Mouse (Mus musculus): ENCODE measurements around the gene Tnfrsf17.
"Not testable (repeated sequence)": the region's sequence is repeated elsewhere in the genome, so short reads cannot be mapped to it uniquely, and the experiment has no call there.

Gene Tnfrsf17

GRCm38 (mm10) chr16:11313512-11313911 lies at the start of gene Tnfrsf17:
Gene Tnfrsf17 (plus strand): TSS chr16:11313812.
- Histone ChIP-seq H3K36me3 (ENCODE audit: control insufficient read depth, insufficient read depth, low read length, poor library complexity, severe bottlenecking) (no peaks in the 10 kb centered on the region), H3K27me3 (ENCODE audit: control insufficient read depth, insufficient read depth, low read length, poor library complexity, severe bottlenecking) (no peaks in the 10 kb centered on the region)
- no peak for DNase-seq (ENCODE audit: low read depth, low spot score)

GRCm38 (mm10) chr16:11266556-11266955 lies 47.1 kb upstream of the Tnfrsf17 start:
- Histone ChIP-seq H3K36me3 (ENCODE audit: control insufficient read depth, insufficient read depth, low read length, poor library complexity, severe bottlenecking) (no peaks in the 10 kb centered on the region), H3K27me3 (ENCODE audit: control insufficient read depth, insufficient read depth, low read length, poor library complexity, severe bottlenecking) (no peaks in the 10 kb centered on the region; the same call in 1 of the 2 replicates)
- DNase-seq (ENCODE audit: low read depth, low spot score) = no peak

- no peak for DNase-seq (ENCODE audit: low read depth, low spot score)
- H3K27me3 ChIP-seq (ENCODE audit: control insufficient read depth, insufficient read depth, low read length, poor library complexity, severe bottlenecking) = no peaks in the 10 kb centered on the region; the same call in 1 of the 2 replicates
- no peaks in the 10 kb centered on the region for H3K36me3 ChIP-seq (ENCODE audit: control insufficient read depth, insufficient read depth, low read length, poor library complexity, severe bottlenecking)
Measured at GRCm38 (mm10) chr16:11269808-11270207, 43.8 kb upstream of the Tnfrsf17 start.

GRCm38 (mm10) chr16:11270642-11271041 lies 43.0 kb upstream of the Tnfrsf17 start:
- DNase-seq (ENCODE audit: low read depth, low spot score) = no peak
- Histone ChIP-seq H3K27me3 (ENCODE audit: control insufficient read depth, insufficient read depth, low read length, poor library complexity, severe bottlenecking) (no peaks in the 10 kb centered on the region; the same call in 1 of the 2 replicates), H3K36me3 (ENCODE audit: control insufficient read depth, insufficient read depth, low read length, poor library complexity, severe bottlenecking) (no peaks in the 10 kb centered on the region)

- H3K27me3 ChIP-seq (ENCODE audit: control insufficient read depth, insufficient read depth, low read length, poor library complexity, severe bottlenecking) = no peaks in the 10 kb centered on the region; the same call in 1 of the 2 replicates
- DNase-seq (ENCODE audit: low read depth, low spot score) = no peak
- H3K36me3 ChIP-seq (ENCODE audit: control insufficient read depth, insufficient read depth, low read length, poor library complexity, severe bottlenecking) = no peaks in the 10 kb centered on the region
Measured at GRCm38 (mm10) chr16:11271073-11271472, 42.5 kb upstream of the Tnfrsf17 start.

GRCm38 (mm10) chr16:11276888-11277287 lies 36.7 kb upstream of the Tnfrsf17 start:
- DNase-seq (ENCODE audit: low read depth, low spot score) = no peak
- Histone ChIP-seq H3K36me3 (ENCODE audit: control insufficient read depth, insufficient read depth, low read length, poor library complexity, severe bottlenecking) (no peaks in the 10 kb centered on the region), H3K27me3 (ENCODE audit: control insufficient read depth, insufficient read depth, low read length, poor library complexity, severe bottlenecking) (no peaks in the 10 kb centered on the region)

GRCm38 (mm10) chr16:11278778-11279177 lies 34.8 kb upstream of the Tnfrsf17 start:
- H3K27me3 ChIP-seq (ENCODE audit: control insufficient read depth, insufficient read depth, low read length, poor library complexity, severe bottlenecking) = no peaks in the 10 kb centered on the region
- no peak for DNase-seq (ENCODE audit: low read depth, low spot score)
- no peaks in the 10 kb centered on the region for H3K36me3 ChIP-seq (ENCODE audit: control insufficient read depth, insufficient read depth, low read length, poor library complexity, severe bottlenecking)

GRCm38 (mm10) chr16:11282655-11283232 lies 30.9 kb upstream of the Tnfrsf17 start:
- Histone ChIP-seq H3K27me3 (ENCODE audit: control insufficient read depth, insufficient read depth, low read length, poor library complexity, severe bottlenecking) (no peaks in the 10 kb centered on the region), H3K36me3 (ENCODE audit: control insufficient read depth, insufficient read depth, low read length, poor library complexity, severe bottlenecking) (no peaks in the 10 kb centered on the region)
- DNase-seq (ENCODE audit: low read depth, low spot score) = peak; percentile 5

- no peak for DNase-seq (ENCODE audit: low read depth, low spot score)
- no peaks in the 10 kb centered on the region for H3K27me3 ChIP-seq (ENCODE audit: control insufficient read depth, insufficient read depth, low read length, poor library complexity, severe bottlenecking)
Measured at GRCm38 (mm10) chr16:11284881-11285280, 28.7 kb upstream of the Tnfrsf17 start.

GRCm38 (mm10) chr16:11285949-11286348 lies 27.7 kb upstream of the Tnfrsf17 start:
- no peak for DNase-seq (ENCODE audit: low read depth, low spot score)
- H3K36me3 ChIP-seq (ENCODE audit: control insufficient read depth, insufficient read depth, low read length, poor library complexity, severe bottlenecking) = no peaks in the 10 kb centered on the region

More at GRCm38 (mm10) chr16:11284881-11285280, 28.7 kb upstream of the Tnfrsf17 start:
- no peaks in the 10 kb centered on the region for H3K36me3 ChIP-seq (ENCODE audit: control insufficient read depth, insufficient read depth, low read length, poor library complexity, severe bottlenecking)

GRCm38 (mm10) chr16:11288873-11289272 lies 24.7 kb upstream of the Tnfrsf17 start:
- H3K27me3 ChIP-seq (ENCODE audit: control insufficient read depth, insufficient read depth, low read length, poor library complexity, severe bottlenecking); DNase-seq (ENCODE audit: low read depth, low spot score); H3K36me3 ChIP-seq (ENCODE audit: control insufficient read depth, insufficient read depth, low read length, poor library complexity, severe bottlenecking): not testable (repeated sequence)

More at GRCm38 (mm10) chr16:11285949-11286348, 27.7 kb upstream of the Tnfrsf17 start:
- no peaks in the 10 kb centered on the region for H3K27me3 ChIP-seq (ENCODE audit: control insufficient read depth, insufficient read depth, low read length, poor library complexity, severe bottlenecking)

GRCm38 (mm10) chr16:11295583-11295982 lies 18.0 kb upstream of the Tnfrsf17 start:
- not testable (repeated sequence) for H3K27me3 ChIP-seq (ENCODE audit: control insufficient read depth, insufficient read depth, low read length, poor library complexity, severe bottlenecking); H3K36me3 ChIP-seq (ENCODE audit: control insufficient read depth, insufficient read depth, low read length, poor library complexity, severe bottlenecking); DNase-seq (ENCODE audit: low read depth, low spot score)

GRCm38 (mm10) chr16:11297700-11298099 lies 15.9 kb upstream of the Tnfrsf17 start:
- not testable (repeated sequence) for H3K36me3 ChIP-seq (ENCODE audit: control insufficient read depth, insufficient read depth, low read length, poor library complexity, severe bottlenecking); H3K27me3 ChIP-seq (ENCODE audit: control insufficient read depth, insufficient read depth, low read length, poor library complexity, severe bottlenecking)
- DNase-seq (ENCODE audit: low read depth, low spot score) = peak; percentile 33

GRCm38 (mm10) chr16:11303741-11304140 lies 9.9 kb upstream of the Tnfrsf17 start:
- Histone ChIP-seq H3K36me3 (ENCODE audit: control insufficient read depth, insufficient read depth, low read length, poor library complexity, severe bottlenecking) (no peaks in the 10 kb centered on the region), H3K27me3 (ENCODE audit: control insufficient read depth, insufficient read depth, low read length, poor library complexity, severe bottlenecking) (no peaks in the 10 kb centered on the region)
- DNase-seq (ENCODE audit: low read depth, low spot score) = no peak

- no peak for DNase-seq (ENCODE audit: low read depth, low spot score)
- Histone ChIP-seq H3K36me3 (ENCODE audit: control insufficient read depth, insufficient read depth, low read length, poor library complexity, severe bottlenecking) (no peaks in the 10 kb centered on the region), H3K27me3 (ENCODE audit: control insufficient read depth, insufficient read depth, low read length, poor library complexity, severe bottlenecking) (no peaks in the 10 kb centered on the region)
Measured at GRCm38 (mm10) chr16:11305531-11305930, 8.1 kb upstream of the Tnfrsf17 start.

GRCm38 (mm10) chr16:11315786-11316320 lies 2.2 kb downstream of the Tnfrsf17 start:
- H3K36me3 ChIP-seq (ENCODE audit: control insufficient read depth, insufficient read depth, low read length, poor library complexity, severe bottlenecking) = no peaks in the 10 kb centered on the region
- DNase-seq (ENCODE audit: low read depth, low spot score) = no peak
- no peaks in the 10 kb centered on the region for H3K27me3 ChIP-seq (ENCODE audit: control insufficient read depth, insufficient read depth, low read length, poor library complexity, severe bottlenecking)

Data from splenic B cell, adult 2 months (primary cell).